Mouse (Mus musculus) MEL (cell line): ENCODE data around the gene Hoxb5. TPM values are rescaled to one million over a fixed set of nuclear protein-coding genes. Genes with fewer than 3 reads are reported as not detected.

Experiments used
- DNase-seq: peaks from one replicate; pipeline ENCODE4 v3.0.0; 2011; ENCODE audit warnings: low read depth, low spot score
- H3K27ac ChIP-seq: 2 replicates; pipeline ENCODE4 v1.5.1; 2012; ENCODE audit warnings: low read depth, mild to moderate bottlenecking, control low read depth, low read length, moderate library complexity; ENCODE audit not compliant: control insufficient read depth
- H3K27me3 ChIP-seq, 2 experiments: fragments of 150-350 bp in 1 of 2; sonication (generic) in 1 of 2; 2 replicates each; pipeline ENCODE4 v1.6.1; 2012; ENCODE audit warnings: low read length in 2 of 2, mild to moderate bottlenecking in 2 of 2, improper control_type of control experiment in 1 of 2, moderate library complexity in 1 of 2; ENCODE audit not compliant: insufficient read depth in 2 of 2, control insufficient read depth in 1 of 2
- H3K36me3 ChIP-seq, 2 experiments: 2 replicates each; pipeline ENCODE4 v1.6.1; 2012 to 2014; ENCODE audit warnings: low read length in 2 of 2, improper control_type of control experiment in 1 of 2, inconsistent platforms in 1 of 2, mild to moderate bottlenecking in 1 of 2; ENCODE audit not compliant: insufficient read depth in 2 of 2, control insufficient read depth in 1 of 2
- H3K4me1 ChIP-seq, 2 experiments: fragments of 150-350 bp in 1 of 2; sonication (generic) in 1 of 2; 2 replicates each; pipeline ENCODE4 v1.6.1; 2012; ENCODE audit warnings: low read length in 2 of 2, improper control_type of control experiment in 1 of 2, mild to moderate bottlenecking in 1 of 2; ENCODE audit not compliant: insufficient read depth in 2 of 2, control insufficient read depth in 1 of 2
- H3K4me3 ChIP-seq, 2 experiments: fragments of 150-350 bp in 1 of 2; sonication (generic) in 1 of 2; 2 replicates each; pipeline ENCODE4 v1.5.1; 2012; ENCODE audit warnings: low read depth in 2 of 2, low read length in 2 of 2, mild to moderate bottlenecking in 2 of 2, moderate library complexity in 2 of 2, control low read depth in 1 of 2, improper control_type of control experiment in 1 of 2; ENCODE audit not compliant: control insufficient read depth in 1 of 2, insufficient read depth in 1 of 2
- H3K79me2 ChIP-seq: 2 replicates; pipeline ENCODE4 v1.6.1; 2012; ENCODE audit warnings: mild to moderate bottlenecking, low read length, moderate library complexity; ENCODE audit not compliant: control insufficient read depth, poor library complexity, insufficient read depth
- H3K9ac ChIP-seq: 2 replicates; pipeline ENCODE4 v1.6.1; 2012; ENCODE audit warnings: low read depth, mild to moderate bottlenecking, control low read depth, low read length, moderate library complexity; ENCODE audit not compliant: control insufficient read depth, poor library complexity, severe bottlenecking
- H3K9me3 ChIP-seq: fragments of 150-350 bp; sonication (generic); replicated peaks from 2 replicates; pipeline ENCODE4 v1.6.1; 2012; ENCODE audit warnings: mild to moderate bottlenecking, low read length, improper control_type of control experiment, moderate library complexity; ENCODE audit not compliant: insufficient read depth
- CTCF ChIP-seq, 3 experiments: IDR thresholded peaks in 2 of 3; conservative IDR thresholded peaks in 1 of 3; 2 replicates each; pipeline ENCODE4 v1.5.1; 2011 to 2012; ENCODE audit warnings: low read length in 3 of 3, low read depth in 2 of 3, mild to moderate bottlenecking in 2 of 3, improper control_type of control experiment in 1 of 3, inconsistent platforms in 1 of 3, mixed read lengths in 1 of 3, moderate library complexity in 1 of 3; ENCODE audit not compliant: control insufficient read depth in 1 of 3, insufficient read depth in 1 of 3, poor library complexity in 1 of 3, severe bottlenecking in 1 of 3
- EP300 ChIP-seq, 2 experiments: IDR thresholded peaks; 2 replicates each; pipeline ENCODE4 v1.6.1; 2011; ENCODE audit warnings: improper control_type of control experiment in 2 of 2, low read length in 2 of 2, low read depth in 1 of 2, mild to moderate bottlenecking in 1 of 2
- KAT2A ChIP-seq: conservative IDR thresholded peaks from 2 replicates; pipeline ENCODE4 v1.6.1; 2012; ENCODE audit warnings: low read depth, low read length, improper control_type of control experiment, inconsistent platforms
- MAZ ChIP-seq: IDR thresholded peaks from 2 replicates; pipeline ENCODE4 v1.6.1; 2012; ENCODE audit warnings: low read depth, mild to moderate bottlenecking, inconsistent platforms, low read length, improper control_type of control experiment
- MYC ChIP-seq: IDR thresholded peaks from 2 replicates; pipeline ENCODE4 v1.6.1; 2011; ENCODE audit warnings: low read depth, mild to moderate bottlenecking, low read length, improper control_type of control experiment, moderate library complexity
- NELFE ChIP-seq: IDR thresholded peaks from 2 replicates; pipeline ENCODE4 v1.6.1; 2011; ENCODE audit warnings: low read depth, low read length, improper control_type of control experiment
- POLR2AphosphoS2 ChIP-seq: IDR thresholded peaks from 2 replicates; pipeline ENCODE4 v1.6.1; 2011; ENCODE audit warnings: low read length, improper control_type of control experiment
- POLR2AphosphoS5 ChIP-seq: IDR thresholded peaks from 2 replicates; pipeline ENCODE4 v1.6.1; 2012; ENCODE audit warnings: low read depth, borderline replicate concordance, mild to moderate bottlenecking, inconsistent platforms, low read length, moderate library complexity, mixed read lengths
- RAD21 ChIP-seq: IDR thresholded peaks from 2 replicates; pipeline ENCODE4 v1.6.1; 2011; ENCODE audit warnings: mild to moderate bottlenecking, low read depth, low read length, improper control_type of control experiment
- RCOR1 ChIP-seq: IDR thresholded peaks from 2 replicates; pipeline ENCODE4 v1.6.1; 2012; ENCODE audit warnings: low read depth, mild to moderate bottlenecking, inconsistent platforms, low read length, improper control_type of control experiment
- SIN3A ChIP-seq: IDR thresholded peaks from 2 replicates; pipeline ENCODE4 v1.6.1; 2012; ENCODE audit warnings: low read length, improper control_type of control experiment, inconsistent platforms
- SMC3 ChIP-seq: IDR thresholded peaks from 2 replicates; pipeline ENCODE4 v1.6.1; 2011; ENCODE audit warnings: low read depth, low read length, improper control_type of control experiment
- USF1 ChIP-seq: IDR thresholded peaks from 2 replicates; pipeline ENCODE4 v1.6.1; 2014; ENCODE audit warnings: low read depth, mild to moderate bottlenecking, inconsistent platforms, low read length, improper control_type of control experiment, moderate library complexity
- ZMIZ1 ChIP-seq: IDR thresholded peaks from 2 replicates; pipeline ENCODE4 v1.6.1; 2012; ENCODE audit warnings: low read depth, mild to moderate bottlenecking, inconsistent platforms, low read length, improper control_type of control experiment, moderate library complexity
- ZNF384 ChIP-seq: IDR thresholded peaks from 2 replicates; pipeline ENCODE4 v1.6.1; 2012; ENCODE audit warnings: low read depth, mild to moderate bottlenecking, inconsistent platforms, low read length, improper control_type of control experiment
- polyA plus RNA-seq, 2 experiments: library from polyadenylated mRNA; stranded (reverse) in 1 of 2; unstranded in 1 of 2; fragments of >175 nt in 1 of 2; fragments of >200 nt in 1 of 2; gene quantifications; 2 replicates each; pipeline versions ENCODE4 v1.2.1 to v1.2.4; 2012; ENCODE audit warnings: low replicate concordance in 2 of 2, low read depth in 1 of 2; ENCODE audit not compliant: insufficient read length in 2 of 2, insufficient read depth in 1 of 2, missing spikeins in 1 of 2
- total RNA-seq: library from RNA; depleted of rRNA; stranded (reverse); fragments of 300-350 nt; gene quantifications from 2 replicates; pipeline ENCODE4 v1.2.3, GENCODE M21; 2012

The Hoxb5 gene
- total and polyA plus RNA-seq, 3 experiments, result not detected

- DNase-seq, result peak; percentile 82
- H3K4me1 ChIP-seq, result 0 out of 4 replicates have a peak, but pooled peaks cover 0 to 4% of the 10 kb centered on the region in 2 experiments
- no peaks in the 10 kb centered on the region for H3K36me3 ChIP-seq
- TF ChIP-seq ZNF384, result no peak
- peak; percentile 37 for TF ChIP-seq RAD21
- no peak for TF ChIP-seq SIN3A
- peak; percentile 47 for TF ChIP-seq SMC3
- peak; percentile 50 to 80 (median 71) for TF ChIP-seq CTCF (IDR thresholded peaks at IDR 0.05 in 2 of 3, conservative IDR thresholded peaks at IDR 0.05 in 1 of 3; ENCODE audit: control insufficient read depth in 1 of 3, insufficient read depth in 1 of 3, low read depth in 2 of 3, low read length in 3 of 3, poor library complexity in 1 of 3, severe bottlenecking in 1 of 3)
- no peaks in the 10 kb centered on the region for H3K79me2 ChIP-seq
- peak overlapping the region; percentile 41 for H3K9ac ChIP-seq
- H3K27ac ChIP-seq, result no peak overlapping the region
- peak overlapping the region; percentile 44 to 50 for H3K4me3 ChIP-seq
- H3K27me3 ChIP-seq, result peaks cover 17 to 18% of the 10 kb centered on the region in 2 experiments
- H3K9me3 ChIP-seq, result no peaks in the 10 kb centered on the region
Measured at GRCm38 (mm10) chr11:96294245-96295091, 8.7 kb upstream of the Hoxb5 start.

GRCm38 (mm10) chr11:96295092-96295835, 7.9 kb upstream of the Hoxb5 start:
- H3K4me1 ChIP-seq, result 0 out of 4 replicates have a peak, but pooled peaks cover 0 to 4% of the 10 kb centered on the region in 2 experiments
- peak overlapping the region; percentile 30 for H3K9ac ChIP-seq
- H3K79me2 ChIP-seq, result no peaks in the 10 kb centered on the region
- peak overlapping the region; percentile 44 to 50 for H3K4me3 ChIP-seq
- no peaks in the 10 kb centered on the region for H3K9me3 ChIP-seq
- DNase-seq, result peak; percentile 32
- H3K27me3 ChIP-seq, result peaks cover 16 to 17% of the 10 kb centered on the region in 2 experiments
- no peaks in the 10 kb centered on the region for H3K36me3 ChIP-seq
- no peak overlapping the region for H3K27ac ChIP-seq
- TF ChIP-seq POLR2AphosphoS2 (no peak), ZNF384 (peak; percentile 83), MYC (no peak), NELFE (no peak), ZMIZ1 (no peak)

DNA sequence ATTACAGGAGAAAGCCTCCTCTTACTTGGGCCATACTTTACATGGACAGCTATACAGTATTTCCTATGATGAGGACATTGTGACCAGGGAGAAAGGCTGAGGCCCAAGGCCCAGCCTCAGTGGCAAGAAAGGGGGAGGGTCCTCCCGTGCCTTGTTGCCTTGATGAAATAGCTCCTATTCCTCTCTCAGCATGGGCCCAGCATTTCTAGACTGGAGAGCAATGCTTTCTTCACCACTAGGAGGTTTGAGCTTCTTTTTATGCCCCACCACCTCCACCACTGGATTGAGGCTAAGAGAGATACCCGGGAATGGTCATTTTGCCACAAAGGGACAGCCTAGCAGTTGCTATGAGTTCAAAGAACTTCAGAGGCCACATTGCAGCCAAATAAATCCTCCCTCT, 6.1 kb upstream of the Hoxb5 start:
- TF ChIP-seq KAT2A (no peak), EP300 (IDR thresholded peaks at IDR 0.05; ENCODE audit: low read depth in 1 of 2, low read length in 2 of 2) (no peak), POLR2AphosphoS2 (no peak), POLR2AphosphoS5 (no peak), SMC3 (no peak), MAZ (no peak), NELFE (no peak), SIN3A (no peak), ZMIZ1 (no peak), USF1 (no peak), MYC (no peak), RCOR1 (no peak), RAD21 (no peak), CTCF (IDR thresholded peaks at IDR 0.05 in 2 of 3, conservative IDR thresholded peaks at IDR 0.05 in 1 of 3; ENCODE audit: control insufficient read depth in 1 of 3, insufficient read depth in 1 of 3, low read depth in 2 of 3, low read length in 3 of 3, poor library complexity in 1 of 3, severe bottlenecking in 1 of 3) (no peak)
- H3K9me3 ChIP-seq, result no peaks in the 10 kb centered on the region

More for the DNA sequence above, 6.1 kb upstream of the Hoxb5 start:
- Histone ChIP-seq H3K36me3 (no peaks in the 10 kb centered on the region), H3K4me3 (no peak overlapping the region), H3K27ac (no peak overlapping the region), H3K27me3 (peaks cover 13 to 20% of the 10 kb centered on the region in 2 experiments), H3K4me1 (0 out of 4 replicates have a peak, but pooled peaks cover 0 to 4% of the 10 kb centered on the region in 2 experiments), H3K9ac (no peak overlapping the region), H3K79me2 (no peaks in the 10 kb centered on the region)
- DNase-seq, result no peak
